Mouse (Mus musculus): ENCODE results near the gene Gpr19.

The Gpr19 gene

DNA sequence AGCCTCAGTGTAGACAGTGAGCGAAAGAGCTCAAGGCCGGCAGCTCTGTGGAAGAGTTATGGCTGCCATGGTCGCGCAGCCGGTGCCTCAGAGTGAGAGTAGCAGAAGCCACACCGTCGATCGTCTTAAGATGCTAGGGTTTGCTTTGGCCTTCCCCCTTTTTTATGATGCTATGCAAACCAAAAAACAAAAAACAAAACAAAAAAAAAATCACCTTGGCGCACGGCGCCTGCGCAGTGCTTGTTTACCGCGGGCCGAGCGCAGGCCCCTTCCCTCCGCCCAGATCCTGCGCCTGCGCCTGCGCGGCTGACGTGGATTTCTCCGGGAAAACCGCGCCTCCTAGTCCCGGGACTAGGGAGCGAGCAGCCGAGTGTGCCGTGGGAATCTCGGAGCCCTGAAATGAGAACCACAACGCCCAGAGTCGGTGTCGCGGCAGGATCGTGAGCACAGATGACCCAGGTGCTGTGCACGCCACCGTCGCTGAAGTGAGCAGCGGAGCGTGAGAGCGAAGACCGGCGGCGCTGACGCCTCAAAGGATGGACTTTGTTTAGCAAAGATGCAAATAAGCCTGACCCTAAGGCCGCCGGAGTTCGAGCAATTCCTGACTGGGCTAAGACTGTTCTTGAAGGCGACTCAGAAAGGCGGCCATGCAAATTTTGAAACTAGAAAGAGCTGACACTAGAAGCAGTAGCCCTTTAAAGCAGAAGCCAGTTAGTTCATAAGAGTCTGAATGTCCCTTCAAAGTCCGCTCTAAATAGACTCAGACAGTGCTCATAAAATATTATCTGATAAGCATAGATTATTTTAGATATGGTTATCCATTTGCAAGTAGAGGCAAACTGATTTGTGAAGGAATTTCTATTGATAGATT is at the start of gene Gpr19:
Gene Gpr19 (minus strand): TSS at position 484 of the 871 bp plus-strand sequence.
- DNase-seq (ENCODE audit: low read depth, low spot score), result peak; percentile 92

DNA sequence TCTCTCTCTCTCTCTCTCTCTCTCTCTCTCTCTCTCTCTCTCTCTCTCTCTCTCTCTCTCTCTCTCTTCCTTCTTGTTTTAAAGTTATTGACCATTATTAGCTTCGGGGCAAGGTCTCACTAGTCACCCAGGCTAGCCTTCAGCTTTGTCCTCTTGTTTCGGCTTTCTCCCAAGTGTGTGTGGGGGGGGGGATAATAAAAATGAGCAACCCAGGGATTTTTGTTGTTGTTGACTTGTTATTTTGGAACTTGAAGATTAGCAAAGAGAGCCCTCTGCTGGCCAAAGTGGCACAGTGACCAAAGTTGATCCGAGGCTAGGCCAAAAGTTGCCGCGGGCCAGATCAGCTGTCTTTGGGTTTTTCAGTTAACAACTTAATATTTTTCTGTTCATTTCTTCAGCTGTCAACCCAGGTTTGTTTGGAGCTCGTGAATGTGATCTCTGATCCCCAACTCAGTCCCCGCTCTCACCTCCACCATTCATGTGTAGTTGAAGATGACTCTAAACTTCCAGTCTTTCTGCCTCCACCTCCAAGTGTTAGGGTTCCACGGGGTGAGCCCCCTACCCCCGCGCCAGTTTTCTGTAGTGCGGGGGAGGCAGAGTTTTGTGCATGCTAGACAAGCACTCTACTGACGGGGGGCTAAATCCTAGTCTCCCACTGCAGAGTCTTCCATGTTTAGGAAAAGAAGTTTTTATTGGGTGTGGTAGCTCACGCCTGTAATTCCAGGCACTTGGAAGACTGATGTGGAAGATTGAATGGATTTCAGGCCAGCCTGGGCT is 49.1 kb upstream of the Gpr19 start:
- peak; percentile 86 for DNase-seq (ENCODE audit: low read depth, low spot score)

DNA sequence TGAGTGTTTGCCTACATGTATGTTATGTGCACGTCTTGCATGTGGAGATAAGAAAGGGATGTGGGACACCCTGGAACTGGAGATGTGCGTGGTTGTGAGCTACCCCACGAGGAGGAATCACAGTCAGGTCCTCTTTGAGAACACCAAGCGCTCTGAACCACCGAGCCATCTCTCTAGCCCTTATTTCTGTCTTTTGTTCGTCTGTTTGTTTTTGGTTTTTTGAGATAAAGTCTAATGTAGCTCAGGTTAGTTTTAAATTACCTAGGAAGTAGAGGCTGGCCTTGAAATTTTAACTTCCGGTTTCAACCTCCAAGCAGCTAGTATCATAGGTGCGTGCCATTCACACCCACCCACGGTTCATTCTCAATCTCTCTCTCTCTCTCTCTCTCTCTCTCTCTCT is 48.5 kb upstream of the Gpr19 start:
- peak; percentile 77 for DNase-seq (ENCODE audit: low read depth, low spot score)

DNA sequence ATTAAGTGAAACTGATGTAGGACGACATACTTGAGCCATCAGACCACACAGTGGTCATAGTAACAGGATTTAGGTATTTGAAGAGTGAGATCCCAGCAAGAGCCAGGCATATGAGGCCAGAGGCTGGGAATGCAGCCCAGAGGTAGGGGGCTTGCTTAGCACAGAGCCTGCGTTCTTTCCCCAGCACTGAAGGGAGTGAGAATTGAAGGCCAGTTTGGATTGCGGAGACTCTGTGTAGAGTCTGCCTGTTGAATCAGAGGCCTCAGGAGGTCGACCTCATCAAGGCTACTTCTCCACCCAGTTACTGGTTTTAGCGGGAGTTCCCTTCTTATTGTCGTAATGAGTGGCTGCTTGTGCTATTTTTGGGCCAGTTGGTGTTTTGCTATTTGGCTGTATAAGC is 47.7 kb upstream of the Gpr19 start:
- no peak for DNase-seq (ENCODE audit: low read depth, low spot score)

DNA sequence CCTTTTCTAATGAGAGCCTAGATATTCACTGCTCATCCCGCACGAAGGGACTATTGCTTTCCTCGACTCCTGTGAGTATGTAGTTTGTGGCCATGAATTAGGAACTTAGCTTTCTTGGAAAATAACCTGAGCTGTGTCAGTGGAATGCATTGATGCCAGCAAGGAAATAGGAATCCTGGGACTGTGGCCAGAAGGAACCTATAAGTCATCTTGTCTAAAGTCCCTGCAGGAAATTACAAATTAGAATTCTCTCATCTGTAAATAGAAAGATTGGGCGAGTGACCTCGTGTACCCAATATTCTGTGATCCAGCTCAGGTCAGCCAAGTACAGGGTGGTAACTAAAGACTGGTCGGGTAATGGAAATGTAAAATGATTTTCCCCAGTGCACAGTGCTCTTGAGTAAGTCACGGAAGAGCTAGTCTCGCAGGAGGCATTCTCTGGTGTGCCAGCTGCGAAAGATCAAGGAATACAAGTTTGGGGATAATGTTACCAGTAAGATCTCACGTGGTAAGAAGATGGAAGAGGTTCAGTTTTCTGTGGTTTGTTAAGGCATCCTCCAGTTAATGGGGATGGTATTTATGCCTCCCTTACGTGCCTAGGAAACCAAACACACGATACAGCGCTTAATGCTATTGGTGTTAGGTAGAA is 45.5 kb upstream of the Gpr19 start:
- DNase-seq (ENCODE audit: low read depth, low spot score), result no peak

DNA sequence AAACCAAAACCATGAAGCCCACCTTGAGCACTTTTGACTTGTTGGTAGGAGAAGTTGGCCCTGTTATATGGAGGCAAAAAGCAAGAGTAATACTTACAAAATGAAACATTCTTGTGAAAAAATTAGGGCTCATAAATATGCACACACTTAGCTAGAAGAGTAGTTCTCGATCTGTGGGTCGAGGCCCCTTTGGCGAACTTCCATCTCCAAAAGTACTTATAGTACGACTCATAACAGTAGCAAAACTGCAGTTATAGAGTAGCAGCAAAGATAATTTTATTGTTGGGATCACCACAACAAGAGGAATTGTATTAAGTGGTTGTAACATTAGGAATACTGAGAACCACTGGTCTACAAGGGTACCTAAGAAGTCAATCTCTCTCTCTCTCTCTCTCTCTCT is 41.4 kb upstream of the Gpr19 start:
- DNase-seq (ENCODE audit: low read depth, low spot score), result no peak

DNA sequence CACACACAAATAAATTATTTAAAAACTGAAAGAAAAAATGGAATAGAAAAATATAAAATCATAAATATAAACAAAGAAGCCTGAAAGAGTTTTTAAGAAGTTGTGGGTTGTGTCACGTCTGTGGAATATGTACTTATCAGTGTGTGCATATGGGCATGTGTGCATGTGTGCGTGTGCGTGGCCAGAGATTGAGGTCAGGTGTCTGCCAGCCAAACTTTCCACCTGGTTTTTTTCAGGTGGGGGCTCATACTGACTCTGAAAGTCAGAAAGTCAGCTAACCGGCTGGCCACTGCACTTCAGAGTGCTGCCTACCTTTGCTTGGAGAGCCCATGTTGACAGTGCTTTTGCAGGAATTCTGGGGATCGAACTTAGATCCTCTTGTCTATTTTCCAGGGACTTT is 35.9 kb upstream of the Gpr19 start:
- no peak for DNase-seq (ENCODE audit: low read depth, low spot score)

DNA sequence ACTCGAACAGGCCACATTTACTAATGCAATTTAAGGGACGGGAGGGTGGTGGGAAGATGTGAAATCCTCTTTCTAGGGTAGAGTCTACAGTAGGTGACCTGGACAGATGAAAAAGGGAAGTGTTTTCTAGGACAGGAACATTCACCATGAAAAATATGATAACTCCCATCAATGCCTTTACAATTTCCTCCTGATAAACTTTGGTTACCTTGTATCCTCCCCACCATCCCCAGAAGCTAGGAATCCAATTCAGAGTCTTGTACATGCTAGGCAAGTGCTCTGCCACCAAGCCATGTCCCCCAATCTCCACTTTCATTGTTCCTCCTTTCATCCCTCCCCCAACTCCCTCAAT is 34.8 kb upstream of the Gpr19 start:
- no peak for DNase-seq (ENCODE audit: low read depth, low spot score)

DNA sequence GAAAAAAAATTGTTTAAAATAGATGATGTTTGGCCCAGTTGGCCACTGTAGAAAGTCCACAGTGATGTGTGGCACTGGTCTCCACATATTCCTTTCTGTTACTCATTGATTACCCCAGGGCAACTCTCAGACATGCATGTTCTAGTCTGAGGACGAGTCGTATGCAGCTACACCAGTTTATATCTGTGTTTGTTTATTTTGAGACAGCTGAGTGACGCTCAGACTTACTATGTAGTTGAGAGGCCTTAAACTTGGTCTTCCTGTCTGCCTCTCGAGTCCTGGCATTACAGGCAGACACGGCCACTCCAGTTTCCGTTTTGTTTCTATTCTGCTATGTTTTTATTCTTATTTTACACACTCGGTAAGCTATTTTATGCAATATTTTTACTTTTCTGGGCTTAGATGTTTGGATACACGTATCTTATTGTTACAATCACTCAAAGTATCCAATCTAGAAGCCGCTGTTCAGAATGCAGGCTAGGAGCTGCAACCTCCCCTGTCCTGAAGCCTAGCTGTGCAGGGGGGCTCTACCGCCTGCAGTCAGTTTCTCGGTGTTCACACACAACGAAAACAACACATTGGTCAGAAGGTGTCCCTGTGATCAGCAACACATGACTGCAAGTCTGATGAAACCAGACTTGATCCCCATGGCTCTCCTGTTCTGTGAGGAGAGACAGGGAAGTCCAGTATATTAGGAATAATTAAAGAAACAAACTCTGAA is 34.3 kb upstream of the Gpr19 start:
- peak; percentile 46 for DNase-seq (ENCODE audit: low read depth, low spot score)

DNA sequence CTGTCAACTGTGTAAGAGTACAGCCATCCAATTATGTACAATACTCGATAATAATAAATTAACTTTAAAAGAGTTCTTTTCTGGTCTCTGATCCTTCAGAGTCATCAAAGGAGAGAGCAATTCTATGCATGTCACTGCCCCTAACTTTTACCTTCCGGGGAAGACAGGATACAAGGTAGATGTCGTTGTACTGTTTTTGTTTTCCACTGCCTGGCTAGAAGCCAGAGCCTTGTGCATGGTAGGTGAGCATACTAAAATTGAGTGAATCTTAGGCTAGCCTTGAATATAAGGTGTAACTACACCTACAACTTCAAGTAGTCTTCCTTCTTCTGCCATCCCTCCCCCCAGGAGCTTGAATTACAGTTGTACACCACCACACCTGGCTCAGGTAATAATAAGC is 32.8 kb upstream of the Gpr19 start:
- peak; percentile 51 for DNase-seq (ENCODE audit: low read depth, low spot score)

DNA sequence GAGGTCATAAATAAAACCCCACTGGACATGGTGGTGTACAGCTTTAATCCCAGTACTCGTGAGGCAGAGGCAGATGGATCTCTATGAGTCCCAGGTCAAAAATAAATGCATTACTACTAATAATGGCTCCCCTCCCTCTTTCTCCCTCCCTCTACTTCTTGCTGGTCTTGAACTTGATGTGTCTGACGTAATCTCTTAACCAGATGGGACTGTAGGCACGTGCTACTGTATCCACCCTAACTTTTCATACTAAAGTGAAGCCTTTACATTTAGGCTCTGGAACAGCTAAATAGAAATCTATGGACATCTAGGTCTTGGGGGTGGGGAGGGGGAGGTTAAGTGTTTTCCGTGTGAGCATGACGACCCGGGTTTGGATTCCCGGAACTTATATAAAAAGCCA is 32.0 kb upstream of the Gpr19 start:
- no peak for DNase-seq (ENCODE audit: low read depth, low spot score)

DNA sequence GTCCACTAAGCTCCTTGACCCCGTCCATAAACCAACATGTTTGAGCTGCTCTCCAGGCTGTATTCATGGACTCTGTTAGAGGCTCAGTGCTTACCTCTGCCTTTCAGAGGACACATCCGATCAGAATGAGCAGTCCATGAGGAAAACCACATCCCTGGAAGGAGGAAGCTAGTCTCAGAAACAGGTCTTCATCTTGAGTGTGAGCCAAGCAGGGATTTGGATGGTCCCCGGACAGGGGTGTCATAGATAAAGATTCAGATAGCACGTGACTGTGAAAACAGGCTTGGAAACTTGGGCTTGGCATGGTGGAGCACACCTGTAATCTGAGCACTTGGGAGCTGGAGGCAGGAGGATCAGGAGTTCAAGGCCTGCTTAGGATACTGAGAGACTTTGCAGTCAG is 31.5 kb upstream of the Gpr19 start:
- peak; percentile 34 for DNase-seq (ENCODE audit: low read depth, low spot score)

DNA sequence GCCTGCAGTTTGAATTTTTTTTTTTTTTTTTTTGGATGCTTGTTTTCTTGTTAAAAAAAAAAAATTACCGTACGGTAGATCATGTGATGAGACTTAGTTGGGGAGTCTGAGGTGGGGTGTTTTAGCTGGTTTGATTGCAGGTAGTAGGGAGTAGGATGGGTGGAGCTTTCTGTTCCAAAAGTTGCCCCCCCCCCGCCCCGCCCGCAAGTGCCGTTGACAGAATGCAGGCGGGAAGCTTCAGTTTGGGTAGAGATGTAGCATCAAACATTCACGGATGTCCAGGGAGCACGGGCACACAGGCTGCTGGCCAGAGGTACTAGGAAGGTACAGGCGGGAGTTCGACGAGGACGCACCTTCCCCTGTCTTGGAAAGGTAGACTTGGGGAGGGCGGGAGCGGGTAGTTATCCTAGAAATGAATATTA is 30.5 kb upstream of the Gpr19 start:
- DNase-seq (ENCODE audit: low read depth, low spot score), result no peak

DNA sequence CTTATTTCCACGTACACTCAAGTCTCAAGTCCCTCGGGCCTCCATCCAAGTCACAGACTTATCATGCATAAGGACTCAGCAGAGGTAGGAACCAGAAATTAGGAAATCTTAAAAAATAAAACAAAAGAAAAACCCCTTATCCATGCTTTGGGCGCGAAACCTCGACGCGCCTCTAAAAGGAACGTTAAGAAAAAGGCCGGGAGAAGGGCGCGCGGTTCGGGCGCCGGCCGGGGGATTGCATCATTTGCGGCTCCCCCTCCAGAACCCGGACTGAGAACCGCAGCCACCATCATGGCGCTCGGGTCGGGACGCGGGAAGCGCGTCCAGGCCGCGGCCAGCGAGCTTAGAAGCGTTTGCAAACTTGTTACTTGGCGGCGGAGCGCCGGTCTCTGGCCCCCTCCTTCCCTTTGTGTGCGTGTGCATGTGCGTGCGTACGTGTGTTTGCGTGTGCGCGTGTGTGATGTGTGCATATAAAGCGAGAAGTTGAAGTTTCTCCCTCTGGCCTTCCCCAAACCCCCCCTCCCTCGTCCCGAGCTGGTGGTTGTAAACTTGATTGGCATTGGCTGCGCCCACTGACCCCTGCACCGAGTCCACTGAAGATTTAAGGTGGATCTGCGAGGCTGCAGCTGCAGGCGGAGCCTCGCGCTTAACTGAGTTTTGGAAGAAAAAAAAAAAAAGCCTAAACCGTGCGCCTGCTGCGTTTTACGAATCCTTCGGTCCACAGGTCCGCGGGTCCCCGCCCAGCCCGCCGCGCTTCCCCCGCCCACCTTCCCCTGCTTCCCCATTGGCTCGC is 29.9 kb upstream of the Gpr19 start:
- peak; percentile 95 for DNase-seq (ENCODE audit: low read depth, low spot score)

DNA sequence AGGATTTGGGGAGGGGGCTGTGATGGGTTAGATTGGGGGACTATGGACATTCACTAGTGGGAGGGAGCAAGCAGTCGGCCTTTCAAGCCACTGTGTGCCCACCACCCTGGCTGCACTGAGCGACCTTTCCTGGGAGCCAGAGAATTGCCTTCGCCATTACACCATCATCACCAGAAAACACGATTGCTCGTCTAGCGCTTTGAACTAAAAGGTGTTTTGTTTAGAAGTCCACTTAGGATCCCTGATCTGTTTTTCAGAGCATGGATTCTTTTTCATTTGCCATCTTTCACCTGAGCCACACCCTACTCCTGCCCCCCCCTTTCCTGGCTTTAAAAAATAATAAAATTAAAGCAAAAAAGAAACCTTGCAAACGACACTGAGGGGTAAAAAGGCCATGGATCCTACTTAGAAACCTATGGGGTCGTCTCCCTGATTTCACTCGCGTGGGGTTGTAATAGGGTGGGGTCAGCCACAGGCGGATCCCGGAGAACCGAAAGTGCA is 29.3 kb upstream of the Gpr19 start:
- DNase-seq (ENCODE audit: low read depth, low spot score), result no peak

DNA sequence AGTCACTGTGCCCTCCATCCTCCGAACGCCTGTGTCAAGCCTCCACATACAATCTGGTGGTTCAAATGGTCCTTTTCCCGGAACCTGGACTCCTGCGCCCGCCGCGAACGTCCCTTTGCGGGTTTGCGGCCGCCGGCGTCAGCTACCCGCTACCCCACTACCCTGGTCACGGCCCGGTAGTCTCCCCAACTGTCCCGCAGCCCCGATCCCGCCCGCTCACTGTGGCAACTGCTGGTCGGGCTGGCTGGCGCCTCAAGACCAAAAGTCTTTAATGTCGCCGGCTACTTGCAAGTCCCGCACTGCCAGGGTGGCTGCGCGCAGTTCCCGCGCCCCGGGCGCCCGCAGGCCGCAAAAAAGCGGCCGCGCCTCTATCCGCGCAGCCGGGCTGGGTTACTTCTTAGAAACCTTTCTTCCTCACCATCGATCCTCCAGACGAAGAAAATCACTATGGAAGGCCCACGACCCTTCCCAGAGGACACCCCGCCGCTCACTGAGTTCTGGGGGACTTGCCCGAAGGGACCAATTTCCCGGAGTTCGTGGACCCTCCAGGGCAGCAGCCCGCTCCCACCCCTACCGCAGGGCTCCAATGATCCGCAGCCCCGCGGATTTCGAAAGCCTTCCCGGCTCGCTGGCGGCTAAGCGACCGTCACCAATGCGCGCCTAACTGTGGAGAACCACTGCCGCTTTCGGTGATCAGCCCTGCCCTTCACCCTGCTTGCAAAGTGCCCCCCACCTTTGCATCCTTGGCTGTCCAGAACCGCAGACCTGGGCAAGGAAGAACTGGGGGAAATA is 28.6 kb upstream of the Gpr19 start:
- peak; percentile 67 for DNase-seq (ENCODE audit: low read depth, low spot score)

DNA sequence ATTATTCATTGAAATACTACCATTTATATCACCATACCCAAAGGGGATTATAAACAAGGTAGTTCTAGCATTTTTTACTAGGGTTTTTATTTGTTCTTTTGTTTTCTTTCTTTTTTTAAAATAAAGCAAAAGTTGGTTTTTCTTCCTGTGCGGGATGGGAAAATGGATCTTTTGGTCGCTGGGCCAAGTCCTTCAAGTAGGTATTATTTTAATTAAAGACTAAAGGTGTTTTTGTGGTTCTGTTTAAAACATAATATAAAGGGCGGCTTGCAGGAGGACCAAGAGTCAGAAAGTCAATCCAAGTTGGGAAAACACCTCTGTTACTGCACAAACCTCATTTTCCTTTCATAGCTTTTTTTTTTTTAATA is 27.9 kb upstream of the Gpr19 start:
- DNase-seq (ENCODE audit: low read depth, low spot score), result no peak

DNA sequence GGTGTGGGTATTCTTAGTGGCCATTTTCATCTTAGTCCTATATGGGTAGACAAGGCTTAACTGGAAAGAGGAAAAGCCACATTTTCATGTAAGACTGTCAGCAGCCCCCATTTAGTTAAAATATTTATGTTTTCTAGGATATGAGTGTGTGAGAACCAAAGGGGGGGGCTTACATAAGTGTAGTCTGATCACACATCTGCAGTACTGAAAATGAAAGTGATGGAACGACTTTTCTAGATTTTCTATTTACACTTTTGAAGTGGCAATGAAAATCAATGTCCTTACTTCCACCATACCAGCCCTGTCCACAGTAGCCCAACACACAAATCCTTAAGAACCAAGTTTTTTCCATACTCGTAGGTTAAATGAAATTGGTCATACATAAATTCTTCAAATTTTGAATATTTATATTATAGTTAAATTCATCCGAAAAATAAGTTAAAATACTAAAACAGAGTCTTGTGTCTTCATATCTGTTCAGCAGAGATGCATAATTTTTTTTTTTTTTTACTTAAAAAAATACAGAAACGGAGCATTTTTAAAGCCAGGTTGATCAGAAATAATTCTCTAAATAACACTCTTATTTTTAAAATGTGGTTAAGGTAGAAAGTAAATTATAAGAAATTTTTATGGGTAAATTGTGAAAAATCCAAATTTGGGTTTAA is 27.4 kb upstream of the Gpr19 start:
- DNase-seq (ENCODE audit: low read depth, low spot score), result peak; percentile 55

DNA sequence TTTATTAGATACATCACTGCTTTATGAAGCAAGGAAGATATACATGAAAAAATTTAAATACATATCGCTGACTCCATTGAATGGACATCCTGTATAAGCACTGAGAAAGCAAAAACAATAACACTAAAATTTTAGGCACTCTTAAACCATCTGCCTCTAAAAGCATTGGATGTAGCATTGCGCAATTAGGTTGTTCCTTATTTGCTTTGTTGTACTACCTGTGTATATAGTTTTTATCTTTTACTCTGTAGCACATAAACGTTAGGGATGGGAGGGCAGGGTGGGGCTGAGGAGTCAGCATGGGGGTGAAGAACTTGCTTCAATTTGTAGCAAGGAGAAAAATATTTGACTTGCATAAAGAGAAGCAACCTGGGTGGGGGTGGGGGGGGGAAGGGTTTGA is 25.9 kb upstream of the Gpr19 start:
- DNase-seq (ENCODE audit: low read depth, low spot score), result no peak

DNA sequence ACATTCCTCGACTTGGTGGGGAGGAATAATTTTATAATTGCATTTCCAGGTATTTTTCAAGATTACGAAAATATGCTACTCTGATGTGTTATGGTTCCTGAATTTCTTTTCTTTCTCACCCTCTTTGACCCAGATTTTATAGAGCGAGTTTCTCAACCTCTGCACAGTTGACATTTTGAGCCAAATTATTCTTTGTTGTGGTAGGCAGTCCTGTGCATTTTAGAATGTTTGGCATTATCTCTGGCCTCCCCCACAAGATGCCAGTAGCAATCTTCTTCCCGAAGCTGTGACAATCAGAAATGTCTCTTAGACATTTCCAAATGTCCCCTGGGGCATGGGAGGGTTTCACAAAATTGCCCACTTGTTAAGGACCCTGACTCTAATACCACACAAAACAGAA is 25.3 kb upstream of the Gpr19 start:
- DNase-seq (ENCODE audit: low read depth, low spot score), result no peak

All from CD4-positive helper T cell, adult 2 months (primary cell).